Mouse (Mus musculus) left cerebral cortex, adult 2 months (tissue): Measurements from ENCODE around the gene Mad2l2. TPM values are rescaled to one million over a fixed set of nuclear protein-coding genes. Genes with fewer than 3 reads are reported as not detected.
"Not testable (repeated sequence)": the region's sequence is repeated elsewhere in the genome, so short reads cannot be mapped to it uniquely, and the experiment has no call there.

Experiments
- DNase-seq, 2 experiments: peaks; one replicate each; pipeline ENCODE4 v3.0.0; 2021 to 2022; ENCODE audit warnings: low spot score in 2 of 2, mixed read lengths in 1 of 2; ENCODE audit errors: extremely low spot score in 1 of 2
- H3K27ac ChIP-seq: fragments of 200-600 bp; 2 replicates; pipeline ENCODE4 v1.8.1; 2022
- H3K4me3 ChIP-seq: fragments of 200-600 bp; 2 replicates; pipeline ENCODE4 v1.8.1; 2022
- CTCF ChIP-seq: fragments of 200-600 bp; IDR thresholded peaks from 2 replicates; pipeline ENCODE4 v1.8.1; 2022; ENCODE audit warnings: antibody characterized with exemption, mild to moderate bottlenecking, moderate library complexity
- intact Hi-C: fragments of 180-260 bp; cut with DNase I; formaldehyde crosslinking; loops from one replicate; pipeline ENCODE4 v1.15.1; 2025
- total RNA-seq, 2 experiments: library from RNA; stranded (reverse); gene quantifications; 2 replicates each; pipeline ENCODE4 v1.2.3; 2021

Mad2l2 gene
- total RNA-seq, 2 experiments from 2014 or later = 14.2 to 16.1 TPM

GRCm38 (mm10) chr4:148112519-148112918, 17.7 kb upstream of the Mad2l2 start:
- DNase-seq = no peak
- Histone ChIP-seq H3K27ac (no peak overlapping the region), H3K4me3 (no peak overlapping the region)
- intact Hi-C loops = no loop called here
- TF ChIP-seq CTCF = no peak

GRCm38 (mm10) chr4:148114758-148115391, 15.3 kb upstream of the Mad2l2 start:
- intact Hi-C loops = loop anchor here (1.0 to 5.0 kb wide), 2 partner anchors 53 to 322 kb away; no protein-coding TSS in a partner anchor
- Histone ChIP-seq H3K27ac (no peak overlapping the region), H3K4me3 (no peak overlapping the region)
- TF ChIP-seq CTCF = peak; percentile 90
- DNase-seq = peak; percentile 74 to 88

GRCm38 (mm10) chr4:148115467-148115866, 14.7 kb upstream of the Mad2l2 start:
- Histone ChIP-seq H3K4me3 (no peak overlapping the region), H3K27ac (no peak overlapping the region)
- TF ChIP-seq CTCF = peak; percentile 47
- no peak for DNase-seq
- intact Hi-C loops = loop anchor here (5.0 kb wide), 1 partner anchor 322 kb away; no protein-coding TSS in a partner anchor

- DNase-seq = no peak
- no peak overlapping the region for H3K27ac ChIP-seq
- no peak overlapping the region for H3K4me3 ChIP-seq
- intact Hi-C loops = loop anchor here (5.0 kb wide), 1 partner anchor 321 kb away; no protein-coding TSS in a partner anchor
- TF ChIP-seq CTCF = peak; percentile 38
Observed at GRCm38 (mm10) chr4:148116657-148117056, 13.5 kb upstream of the Mad2l2 start.

- intact Hi-C loops = loop anchor here (5.0 kb wide), 1 partner anchor 320 kb away; no protein-coding TSS in a partner anchor
- peak; percentile 35 for TF ChIP-seq CTCF
- no peak for DNase-seq
- no peak overlapping the region for H3K27ac ChIP-seq
- no peak overlapping the region for H3K4me3 ChIP-seq
Observed at GRCm38 (mm10) chr4:148117392-148117791, 12.8 kb upstream of the Mad2l2 start.

- TF ChIP-seq CTCF = peak; percentile 11
- not testable (repeated sequence) for H3K4me3 ChIP-seq, H3K27ac ChIP-seq, DNase-seq
- intact Hi-C loops = loop anchor here (5.0 kb wide), 1 partner anchor 318 kb away; no protein-coding TSS in a partner anchor
Observed at GRCm38 (mm10) chr4:148119578-148119977, 10.6 kb upstream of the Mad2l2 start.

GRCm38 (mm10) chr4:148120555-148120954, 9.6 kb upstream of the Mad2l2 start:
- Histone ChIP-seq H3K27ac (no peak overlapping the region), H3K4me3 (no peak overlapping the region)
- no peak for TF ChIP-seq CTCF
- intact Hi-C loops = no loop called here
- DNase-seq = no peak

GRCm38 (mm10) chr4:148121362-148121761, 8.8 kb upstream of the Mad2l2 start:
- Histone ChIP-seq H3K27ac (no peak overlapping the region), H3K4me3 (no peak overlapping the region)
- TF ChIP-seq CTCF = no peak
- intact Hi-C loops = no loop called here
- DNase-seq = no peak

- intact Hi-C loops = no loop called here
- Histone ChIP-seq H3K4me3 (no peak overlapping the region), H3K27ac (no peak overlapping the region)
- DNase-seq = no peak
- no peak for TF ChIP-seq CTCF
Observed at GRCm38 (mm10) chr4:148121982-148122693, 8.0 kb upstream of the Mad2l2 start.

- intact Hi-C loops = no loop called here
- no peak for TF ChIP-seq CTCF
- H3K27ac ChIP-seq = no peak overlapping the region
Observed at GRCm38 (mm10) chr4:148122694-148123066, 7.5 kb upstream of the Mad2l2 start.

GRCm38 (mm10) chr4:148128241-148128640, 1.9 kb upstream of the Mad2l2 start:
- Histone ChIP-seq H3K27ac (no peak overlapping the region), H3K4me3 (no peak overlapping the region)
- no peak for TF ChIP-seq CTCF
- no peak for DNase-seq
- intact Hi-C loops = no loop called here

More at GRCm38 (mm10) chr4:148122694-148123066, 7.5 kb upstream of the Mad2l2 start:
- no peak overlapping the region for H3K4me3 ChIP-seq
- DNase-seq = no peak

GRCm38 (mm10) chr4:148128672-148129071, 1.5 kb upstream of the Mad2l2 start:
- intact Hi-C loops = no loop called here
- DNase-seq = no peak
- no peak overlapping the region for H3K27ac ChIP-seq
- no peak overlapping the region for H3K4me3 ChIP-seq
- TF ChIP-seq CTCF = no peak
